Mouse (Mus musculus): ENCODE measurements around the gene Scrn2. TPM values are rescaled to one million over a fixed set of nuclear protein-coding genes. Genes with fewer than 3 reads are reported as not detected.

Gene Scrn2
- total and polyA plus RNA-seq, 3 experiments = 14.8 to 26.7 TPM; not detected in 1

DNA sequence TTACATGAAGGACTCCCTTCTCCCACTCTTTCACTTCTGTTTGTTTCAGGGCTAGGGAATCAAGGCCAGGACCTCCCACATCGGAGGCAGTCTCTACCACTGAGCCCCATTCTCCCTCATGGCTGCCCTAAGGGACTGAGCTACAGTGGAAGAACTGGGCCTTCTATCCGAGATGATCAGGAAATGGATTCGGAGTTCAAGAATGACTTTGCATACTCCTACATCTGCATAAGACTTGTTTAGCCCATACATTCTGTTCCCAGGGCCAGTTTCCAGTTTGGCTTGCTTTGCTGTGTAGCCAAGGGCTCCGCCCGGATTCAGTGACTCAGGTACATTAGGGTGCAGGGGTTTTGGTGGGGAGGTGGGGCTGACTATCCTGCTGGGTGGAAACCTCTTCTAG is 49.7 kb upstream of the Scrn2 start:
- Histone ChIP-seq H3K4me1 (ENCODE audit: control insufficient read depth in 1 of 2, insufficient read depth in 2 of 2, low read length in 2 of 2) (peaks cover 9 to 28% of the 10 kb centered on the region in 2 experiments), H3K79me2 (ENCODE audit: control insufficient read depth, insufficient read depth, low read length, poor library complexity) (peaks cover 21% of the 10 kb centered on the region), H3K27me3 (ENCODE audit: control insufficient read depth in 1 of 2, insufficient read depth in 2 of 2, low read length in 2 of 2) (peaks cover 0 to 4% of the 10 kb centered on the region in 2 experiments; a peak in 1 of 4 replicates), H3K4me3 (ENCODE audit: control insufficient read depth in 1 of 2, insufficient read depth in 1 of 2, low read depth in 2 of 2, low read length in 2 of 2) (no peak overlapping the region), H3K9me3 (replicated peaks; ENCODE audit: insufficient read depth, low read length) (no peaks in the 10 kb centered on the region), H3K36me3 (ENCODE audit: control insufficient read depth in 1 of 2, insufficient read depth in 2 of 2, low read length in 2 of 2) (peaks cover 0 to 19% of the 10 kb centered on the region in 2 experiments; a peak in 2 of 4 replicates), H3K9ac (ENCODE audit: control insufficient read depth, low read depth, low read length, poor library complexity, severe bottlenecking) (no peak overlapping the region), H3K27ac (ENCODE audit: control insufficient read depth, low read depth, low read length) (no peak overlapping the region)
- TF ChIP-seq ELF1 (IDR thresholded peaks at IDR 0.05; ENCODE audit: low read depth, low read length) (no peak), ZC3H11A (IDR thresholded peaks at IDR 0.05; ENCODE audit: low read depth, low read length) (no peak), KAT2A (conservative IDR thresholded peaks at IDR 0.05; ENCODE audit: low read depth, low read length) (no peak)
- DNase-seq (ENCODE audit: low read depth, low spot score) = no peak

DNA sequence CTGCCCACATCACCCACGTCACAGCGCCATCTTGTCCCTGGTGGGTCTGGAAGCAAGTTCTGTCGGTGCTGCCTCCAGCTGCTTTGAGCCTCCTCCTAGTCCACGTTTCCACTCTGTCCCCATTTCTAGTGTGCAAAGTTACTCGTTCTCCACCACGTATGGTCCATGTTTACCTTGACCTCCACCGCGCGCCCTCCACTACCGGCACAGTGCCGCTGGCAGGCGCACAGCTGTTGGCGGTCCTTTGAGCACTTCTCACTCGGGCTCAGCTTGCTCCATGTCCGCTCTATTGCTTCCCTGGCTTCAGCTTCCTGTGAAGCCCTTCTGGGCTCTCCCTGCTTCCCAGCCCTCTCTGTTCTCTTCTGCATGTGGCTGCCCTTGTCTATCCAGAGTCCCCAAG is 48.3 kb upstream of the Scrn2 start:
- Histone ChIP-seq H3K9me3 (replicated peaks; ENCODE audit: insufficient read depth, low read length) (no peaks in the 10 kb centered on the region), H3K4me1 (ENCODE audit: control insufficient read depth in 1 of 2, insufficient read depth in 2 of 2, low read length in 2 of 2) (peaks cover 6 to 14% of the 10 kb centered on the region in 2 experiments), H3K79me2 (ENCODE audit: control insufficient read depth, insufficient read depth, low read length, poor library complexity) (peaks cover 9% of the 10 kb centered on the region), H3K27me3 (ENCODE audit: control insufficient read depth in 1 of 2, insufficient read depth in 2 of 2, low read length in 2 of 2) (peaks cover 0 to 4% of the 10 kb centered on the region in 2 experiments; a peak in 2 of 4 replicates), H3K27ac (ENCODE audit: control insufficient read depth, low read depth, low read length) (no peak overlapping the region), H3K4me3 (ENCODE audit: control insufficient read depth in 1 of 2, insufficient read depth in 1 of 2, low read depth in 2 of 2, low read length in 2 of 2) (no peak overlapping the region), H3K36me3 (ENCODE audit: control insufficient read depth in 1 of 2, insufficient read depth in 2 of 2, low read length in 2 of 2) (peaks cover 0 to 5% of the 10 kb centered on the region in 2 experiments; a peak in 2 of 4 replicates), H3K9ac (ENCODE audit: control insufficient read depth, low read depth, low read length, poor library complexity, severe bottlenecking) (no peak overlapping the region)
- no peak for DNase-seq (ENCODE audit: low read depth, low spot score)
- no peak for TF ChIP-seq BHLHE40 (IDR thresholded peaks at IDR 0.05; ENCODE audit: borderline replicate concordance, low read depth, low read length)
- TF ChIP-seq NRF1 (IDR thresholded peaks at IDR 0.05; ENCODE audit: insufficient read depth, low read depth, low read length, poor library complexity, severe bottlenecking) = no peak
- TF ChIP-seq CHD1 (IDR thresholded peaks at IDR 0.05; ENCODE audit: low read depth, low read length) = no peak
- TF ChIP-seq RAD21 (IDR thresholded peaks at IDR 0.05; ENCODE audit: low read depth, low read length) = no peak
- TF ChIP-seq ZKSCAN1 (IDR thresholded peaks at IDR 0.05; ENCODE audit: low read depth, low read length) = no peak
- no peak for TF ChIP-seq CHD2 (IDR thresholded peaks at IDR 0.05; ENCODE audit: low read length)
- TF ChIP-seq POLR2AphosphoS2 (IDR thresholded peaks at IDR 0.05; ENCODE audit: low read length) = no peak
- TF ChIP-seq JUND (IDR thresholded peaks at IDR 0.05; ENCODE audit: low read depth, low read length) = no peak
- TF ChIP-seq MEF2A (IDR thresholded peaks at IDR 0.05; ENCODE audit: extremely low read depth, insufficient replicate concordance, low read depth, low read length, poor library complexity, severe bottlenecking) = no peak
- no peak for TF ChIP-seq RCOR1 (IDR thresholded peaks at IDR 0.05; ENCODE audit: low read depth, low read length)

GRCm38 (mm10) chr11:96982355-96982754 is 47.4 kb upstream of the Scrn2 start:
- peak; percentile 92 for DNase-seq (ENCODE audit: low read depth, low spot score)
- H3K4me3 ChIP-seq (ENCODE audit: control insufficient read depth in 1 of 2, insufficient read depth in 1 of 2, low read depth in 2 of 2, low read length in 2 of 2) = no peak overlapping the region
- no peak overlapping the region for H3K27ac ChIP-seq (ENCODE audit: control insufficient read depth, low read depth, low read length)
- H3K9me3 ChIP-seq (replicated peaks; ENCODE audit: insufficient read depth, low read length) = no peaks in the 10 kb centered on the region
- no peak overlapping the region for H3K9ac ChIP-seq (ENCODE audit: control insufficient read depth, low read depth, low read length, poor library complexity, severe bottlenecking)
- peaks cover 2% of the 10 kb centered on the region; the same call in 1 of the 2 replicates for H3K79me2 ChIP-seq (ENCODE audit: control insufficient read depth, insufficient read depth, low read length, poor library complexity)
- peaks cover 0 to 4% of the 10 kb centered on the region in 2 experiments; a peak in 2 of 4 replicates for H3K27me3 ChIP-seq (ENCODE audit: control insufficient read depth in 1 of 2, insufficient read depth in 2 of 2, low read length in 2 of 2)
- H3K4me1 ChIP-seq (ENCODE audit: control insufficient read depth in 1 of 2, insufficient read depth in 2 of 2, low read length in 2 of 2) = peaks cover 5 to 14% of the 10 kb centered on the region in 2 experiments
- peaks cover 0 to 5% of the 10 kb centered on the region in 2 experiments; a peak in 2 of 4 replicates for H3K36me3 ChIP-seq (ENCODE audit: control insufficient read depth in 1 of 2, insufficient read depth in 2 of 2, low read length in 2 of 2)
- TF ChIP-seq HCFC1 (IDR thresholded peaks at IDR 0.05; ENCODE audit: low read depth, low read length) (peak; percentile 56; the same call in 1 of the 2 replicates), JUND (IDR thresholded peaks at IDR 0.05; ENCODE audit: low read depth, low read length) (peak; percentile 59; the same call in 1 of the 2 replicates), EP300 (IDR thresholded peaks at IDR 0.05; ENCODE audit: low read depth in 1 of 2, low read length in 2 of 2) (no peak), UBTF (IDR thresholded peaks at IDR 0.05; ENCODE audit: borderline replicate concordance, insufficient read depth, low read depth, low read length) (no peak), USF2 (IDR thresholded peaks at IDR 0.05; ENCODE audit: borderline replicate concordance in 1 of 2, insufficient read depth in 1 of 2, low read depth in 1 of 2, low read length in 2 of 2) (no peak), GATA1 (IDR thresholded peaks at IDR 0.05; ENCODE audit: low read depth, low read length) (peak; percentile 48; the same call in 1 of the 2 replicates), MAX (IDR thresholded peaks at IDR 0.05; ENCODE audit: low read length) (peak; percentile 86), POLR2AphosphoS5 (IDR thresholded peaks at IDR 0.05; ENCODE audit: borderline replicate concordance, low read depth, low read length) (no peak), POLR2AphosphoS2 (IDR thresholded peaks at IDR 0.05; ENCODE audit: low read length) (no peak), ZKSCAN1 (IDR thresholded peaks at IDR 0.05; ENCODE audit: low read depth, low read length) (no peak), RAD21 (IDR thresholded peaks at IDR 0.05; ENCODE audit: low read depth, low read length) (no peak; the same call in none of the 2 replicates), TBP (IDR thresholded peaks at IDR 0.05; ENCODE audit: low read depth, low read length) (0 out of 2 replicates have a peak, but pooled peaks have one; percentile 22), ELF1 (IDR thresholded peaks at IDR 0.05; ENCODE audit: low read depth, low read length) (peak; percentile 69), MAZ (IDR thresholded peaks at IDR 0.05; ENCODE audit: low read depth, low read length) (peak; percentile 86; the same call in 1 of the 2 replicates), CTCF (IDR thresholded peaks at IDR 0.05 in 2 of 3, conservative IDR thresholded peaks at IDR 0.05 in 1 of 3; ENCODE audit: control insufficient read depth in 1 of 3, insufficient read depth in 1 of 3, low read depth in 2 of 3, low read length in 3 of 3, poor library complexity in 1 of 3, severe bottlenecking in 1 of 3) (peak in 2 of 3 experiments; percentile 93 to 99; a peak in 5 of 6 replicates), CHD2 (IDR thresholded peaks at IDR 0.05; ENCODE audit: low read length) (no peak)

Data from MEL (cell line).